Mouse (Mus musculus) liver, adult 2 months (tissue): Measurements from ENCODE around the gene Hadha.

Experiments
- CTCF ChIP-seq: fragments of 200-500 bp; IDR thresholded peaks from 2 replicates; pipeline ENCODE4 v1.5.1; 2011; ENCODE audit warnings: low read depth, low read length, control low read depth
- POLR2A ChIP-seq: fragments of 200-500 bp; IDR thresholded peaks from 2 replicates; pipeline ENCODE4 v1.6.1; 2011; ENCODE audit warnings: low read length, control low read depth; ENCODE audit not compliant: insufficient read depth; ENCODE audit errors: extremely low read depth

GRCm38 (mm10) chr5:30135711-30136231 is 19.2 kb downstream of the Hadha start:
- no peak for TF ChIP-seq CTCF
- TF ChIP-seq POLR2A = no peak
